Mouse (Mus musculus): ENCODE results near the gene Iqsec1. TPM values are rescaled to one million over a fixed set of nuclear protein-coding genes. Genes with fewer than 3 reads are reported as not detected.
A peak's percentile ranks its signal among the peaks of the same experiment; 100 is the strongest.

Gene Iqsec1
- polyA plus RNA-seq, 1 experiment from 2014 or later = 11.6 TPM

DNA sequence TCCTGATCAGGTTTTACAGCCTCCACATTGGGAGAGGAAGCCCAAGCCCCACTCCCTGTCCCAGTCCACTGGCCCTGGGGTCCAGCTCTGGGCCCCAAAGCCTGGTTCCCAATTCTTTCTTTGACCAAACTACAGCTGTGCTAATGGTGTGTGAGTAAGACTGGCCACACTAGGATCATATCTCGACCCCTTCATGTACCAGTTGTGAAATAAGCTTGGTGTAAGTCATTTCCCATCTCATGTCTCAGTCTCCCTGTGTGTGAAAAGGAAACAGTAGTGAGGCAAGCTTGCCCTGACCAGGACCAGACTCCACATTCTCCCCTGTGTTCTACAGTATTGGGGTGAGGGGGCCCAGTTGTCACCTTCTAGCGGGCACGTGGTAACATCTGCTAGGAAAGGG lies 200.9 kb downstream of the Iqsec1 start:
- peaks cover 14% of the 10 kb centered on the region for H3K4me1 ChIP-seq
- whole genome bisulfite sequencing = 92% methylated on average over 3 of the region's 3 CpGs
- H3K36me3 ChIP-seq = no peaks in the 10 kb centered on the region
- no peaks in the 10 kb centered on the region for H3K27me3 ChIP-seq
- H3K9me3 ChIP-seq = no peaks in the 10 kb centered on the region
- H3K4me2 ChIP-seq = no peak overlapping the region
- no peak overlapping the region for H3K9ac ChIP-seq
- H3K4me3 ChIP-seq = no peak overlapping the region
- ATAC-seq (ENCODE audit: insufficient number of reproducible peaks, low FRiP score, low TSS enrichment, low read depth) = no peak
- no peak overlapping the region for H3K27ac ChIP-seq

DNA sequence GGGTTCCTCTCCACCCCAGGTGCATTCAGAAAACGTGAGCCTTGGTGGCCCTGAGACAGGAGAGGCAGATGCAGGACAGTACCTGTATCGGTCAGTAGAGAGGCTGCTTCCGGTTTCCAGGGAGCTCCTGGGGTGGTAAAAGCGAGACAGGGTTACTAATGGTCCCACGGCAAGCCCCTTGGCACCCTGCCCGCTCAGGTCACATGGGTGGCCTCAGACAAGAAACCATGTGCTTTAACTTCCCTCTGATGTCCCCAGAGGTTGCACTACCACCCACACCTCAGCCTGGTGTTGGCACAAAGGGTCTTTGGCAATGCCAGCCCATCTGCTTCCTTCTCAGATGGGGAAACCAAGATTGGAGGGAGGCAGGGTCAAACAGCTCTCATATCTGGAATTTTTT lies 201.4 kb downstream of the Iqsec1 start:
- peaks cover 19% of the 10 kb centered on the region for H3K4me1 ChIP-seq
- no peak overlapping the region for H3K4me2 ChIP-seq
- no peak overlapping the region for H3K27ac ChIP-seq
- no peaks in the 10 kb centered on the region for H3K9me3 ChIP-seq
- H3K27me3 ChIP-seq = no peaks in the 10 kb centered on the region
- 51% methylated on average over 6 of the region's 6 CpGs for WGBS
- ATAC-seq (ENCODE audit: insufficient number of reproducible peaks, low FRiP score, low TSS enrichment, low read depth) = no peak
- H3K9ac ChIP-seq = no peak overlapping the region
- no peak overlapping the region for H3K4me3 ChIP-seq
- H3K36me3 ChIP-seq = no peaks in the 10 kb centered on the region

DNA sequence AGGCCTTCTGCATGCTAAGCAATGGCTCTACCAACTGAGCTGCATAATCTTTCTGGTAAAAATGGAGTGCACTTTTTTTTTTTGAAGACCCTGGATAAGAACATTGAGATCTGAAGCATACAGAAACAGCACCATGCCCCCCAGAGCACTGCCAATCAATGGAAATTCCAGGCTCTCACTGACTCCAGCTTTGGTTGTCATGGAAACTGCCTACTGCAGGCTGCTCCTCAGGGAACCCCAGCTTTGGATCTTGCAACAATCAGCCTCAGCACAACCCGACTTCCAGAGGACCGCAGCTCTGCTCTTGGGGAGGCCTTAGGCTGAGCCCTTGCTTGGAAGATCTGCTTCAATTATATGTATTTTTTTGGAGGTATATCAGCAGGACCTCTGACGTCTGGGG lies 201.9 kb downstream of the Iqsec1 start:
- 47% methylated on average over 3 of the region's 3 CpGs for WGBS
- Histone ChIP-seq H3K4me3 (no peak overlapping the region), H3K27me3 (no peaks in the 10 kb centered on the region), H3K4me2 (no peak overlapping the region), H3K9ac (no peak overlapping the region), H3K27ac (no peak overlapping the region), H3K36me3 (no peaks in the 10 kb centered on the region), H3K9me3 (no peaks in the 10 kb centered on the region), H3K4me1 (peaks cover 24% of the 10 kb centered on the region)
- no peak for ATAC-seq (ENCODE audit: insufficient number of reproducible peaks, low FRiP score, low TSS enrichment, low read depth)

DNA sequence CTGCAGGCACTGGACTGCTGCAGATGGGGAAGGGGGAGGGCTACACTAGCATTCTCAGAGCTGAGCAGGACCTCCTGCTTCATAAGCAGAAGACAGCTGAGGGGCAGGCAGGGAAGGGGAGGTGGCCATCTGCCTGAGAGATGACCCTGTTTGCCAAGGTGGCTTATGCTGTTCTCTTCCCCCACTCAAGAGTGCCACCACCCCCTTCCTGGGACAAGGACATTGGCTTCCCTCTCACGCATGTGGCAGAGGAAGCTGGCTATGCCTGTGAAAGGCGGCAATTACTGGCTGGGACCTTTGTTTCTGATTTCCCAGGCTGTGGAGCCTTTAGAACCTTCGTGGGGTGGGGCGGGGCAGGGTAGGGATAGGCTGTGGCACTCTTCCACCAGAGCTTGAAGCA lies 204.5 kb downstream of the Iqsec1 start:
- Histone ChIP-seq H3K36me3 (no peaks in the 10 kb centered on the region), H3K4me3 (no peak overlapping the region), H3K27me3 (no peaks in the 10 kb centered on the region), H3K4me1 (peaks cover 42% of the 10 kb centered on the region), H3K27ac (no peak overlapping the region), H3K4me2 (no peak overlapping the region), H3K9me3 (no peaks in the 10 kb centered on the region), H3K9ac (no peak overlapping the region)
- WGBS = 63% methylated on average over 4 of the region's 4 CpGs
- no peak for ATAC-seq (ENCODE audit: insufficient number of reproducible peaks, low FRiP score, low TSS enrichment, low read depth)

DNA sequence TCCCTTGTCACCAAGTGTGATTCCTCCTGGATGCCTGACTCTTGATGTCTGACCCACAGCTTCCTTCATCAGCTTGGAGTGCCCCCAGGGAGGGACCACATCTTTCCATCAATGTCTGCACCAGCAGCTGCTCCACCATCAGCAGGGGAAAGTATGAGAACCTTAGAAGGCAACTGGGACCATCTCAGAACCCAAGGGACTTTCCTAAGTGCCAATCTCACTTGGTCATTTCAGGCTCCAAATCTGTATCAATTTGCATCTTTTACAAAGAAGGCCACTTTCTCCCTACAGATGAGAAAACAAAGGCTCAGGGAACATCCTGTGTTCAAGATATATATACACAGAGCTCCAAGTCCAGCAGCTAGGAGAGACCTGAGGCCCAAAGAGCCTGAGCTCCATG lies 205.3 kb downstream of the Iqsec1 start:
- ATAC-seq (ENCODE audit: insufficient number of reproducible peaks, low FRiP score, low TSS enrichment, low read depth) = no peak
- Histone ChIP-seq H3K4me1 (peaks cover 48% of the 10 kb centered on the region), H3K4me3 (no peak overlapping the region), H3K9ac (no peak overlapping the region), H3K4me2 (no peak overlapping the region), H3K27me3 (no peaks in the 10 kb centered on the region), H3K27ac (no peak overlapping the region), H3K9me3 (no peaks in the 10 kb centered on the region), H3K36me3 (no peaks in the 10 kb centered on the region)

DNA sequence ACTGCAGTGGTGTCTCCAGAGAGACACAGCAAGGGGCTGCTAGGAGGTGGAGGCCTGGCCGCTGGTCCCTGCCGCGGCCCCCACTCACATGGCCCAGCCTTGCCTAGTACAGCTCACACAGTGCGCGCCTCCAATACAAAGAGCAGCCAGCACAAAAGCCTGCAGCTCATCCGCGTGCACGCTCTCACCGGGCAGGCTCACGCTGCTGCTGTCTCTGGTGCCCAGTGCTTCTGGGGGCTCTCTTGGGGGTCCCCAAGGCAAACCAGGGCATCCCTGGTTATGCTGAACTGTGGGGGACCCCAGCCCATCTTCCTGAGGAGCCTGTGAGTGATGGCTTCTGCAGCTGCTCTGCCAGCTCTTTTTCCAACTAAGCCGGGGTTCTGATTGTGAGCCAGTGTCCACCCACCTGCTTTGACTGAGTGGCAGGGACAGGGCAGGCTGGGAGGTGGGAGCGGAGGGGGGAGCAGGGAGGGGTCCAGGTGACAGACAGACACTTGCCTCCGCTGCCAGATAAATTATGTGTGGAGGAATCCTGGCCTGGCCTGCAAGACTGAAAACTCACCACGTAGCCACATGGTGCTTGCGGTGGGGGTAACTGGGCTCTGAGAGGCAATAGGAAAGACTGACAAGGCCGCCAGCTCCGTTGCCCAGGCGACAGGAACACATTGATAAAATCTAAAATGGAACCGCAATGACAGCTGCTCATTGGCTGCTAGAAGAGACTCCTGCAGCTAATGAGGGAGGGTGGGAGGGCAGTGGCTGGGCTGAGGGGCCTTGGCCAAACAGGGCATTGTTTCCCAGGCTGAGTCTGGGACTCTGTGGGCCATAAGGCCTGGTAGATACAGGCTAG lies 206.3 kb downstream of the Iqsec1 start:
- peak overlapping the region; percentile 58; the same call in 1 of the 2 replicates for H3K27ac ChIP-seq
- no peak overlapping the region for H3K4me3 ChIP-seq
- no peaks in the 10 kb centered on the region for H3K27me3 ChIP-seq
- no peaks in the 10 kb centered on the region for H3K36me3 ChIP-seq
- WGBS = 36% methylated on average over 19 of the region's 19 CpGs
- H3K4me1 ChIP-seq = peaks cover 47% of the 10 kb centered on the region
- no peak overlapping the region for H3K9ac ChIP-seq
- ATAC-seq (ENCODE audit: insufficient number of reproducible peaks, low FRiP score, low TSS enrichment, low read depth) = peak; percentile 25
- H3K4me2 ChIP-seq = no peak overlapping the region
- H3K9me3 ChIP-seq = no peaks in the 10 kb centered on the region

DNA sequence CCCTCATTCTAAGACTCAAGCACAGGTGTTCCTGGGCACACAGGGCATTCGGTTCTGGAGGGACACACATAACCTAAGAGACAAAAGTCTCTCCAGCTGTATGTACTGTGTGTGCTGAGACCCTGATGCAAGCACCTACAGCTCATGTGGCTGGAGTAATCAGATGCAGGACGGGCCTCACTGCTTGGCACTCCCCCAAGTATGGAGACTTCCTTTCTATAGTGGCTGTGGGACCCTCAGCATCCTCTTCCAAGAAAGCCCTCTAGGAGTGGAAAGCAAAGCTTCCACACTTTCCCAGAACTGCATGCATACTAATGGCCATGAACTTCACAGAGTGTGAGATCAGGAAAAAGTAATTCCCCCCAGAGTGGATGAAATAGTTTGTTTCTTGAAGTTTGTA lies 208.0 kb downstream of the Iqsec1 start:
- H3K9ac ChIP-seq = no peak overlapping the region
- H3K4me3 ChIP-seq = no peak overlapping the region
- 43% methylated on average over 2 of the region's 2 CpGs for WGBS
- H3K36me3 ChIP-seq = no peaks in the 10 kb centered on the region
- H3K27ac ChIP-seq = no peak overlapping the region
- no peaks in the 10 kb centered on the region for H3K9me3 ChIP-seq
- H3K27me3 ChIP-seq = no peaks in the 10 kb centered on the region
- H3K4me1 ChIP-seq = peaks cover 40% of the 10 kb centered on the region
- ATAC-seq (ENCODE audit: insufficient number of reproducible peaks, low FRiP score, low TSS enrichment, low read depth) = no peak
- H3K4me2 ChIP-seq = no peak overlapping the region

DNA sequence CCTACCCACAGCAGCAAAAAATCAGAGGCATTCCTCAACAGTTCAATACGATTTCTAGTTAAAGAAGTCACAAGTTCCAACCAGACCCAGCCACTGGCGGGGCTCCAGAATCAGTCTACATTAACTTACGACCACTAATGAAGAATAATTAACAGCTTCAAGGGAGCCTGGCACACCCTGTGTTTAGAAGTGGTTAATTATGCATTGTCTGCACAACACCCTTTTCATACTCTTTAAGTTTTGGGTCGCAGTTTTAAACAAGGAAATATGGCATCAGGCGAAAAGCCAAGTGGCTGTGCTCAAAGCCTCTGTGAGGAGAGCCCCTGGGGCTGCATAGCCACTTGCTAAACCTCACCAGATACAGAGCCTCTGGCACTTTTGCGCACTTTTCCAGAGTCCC lies 209.6 kb downstream of the Iqsec1 start:
- WGBS = 37% methylated on average over 6 of the region's 6 CpGs
- no peak overlapping the region for H3K27ac ChIP-seq

DNA sequence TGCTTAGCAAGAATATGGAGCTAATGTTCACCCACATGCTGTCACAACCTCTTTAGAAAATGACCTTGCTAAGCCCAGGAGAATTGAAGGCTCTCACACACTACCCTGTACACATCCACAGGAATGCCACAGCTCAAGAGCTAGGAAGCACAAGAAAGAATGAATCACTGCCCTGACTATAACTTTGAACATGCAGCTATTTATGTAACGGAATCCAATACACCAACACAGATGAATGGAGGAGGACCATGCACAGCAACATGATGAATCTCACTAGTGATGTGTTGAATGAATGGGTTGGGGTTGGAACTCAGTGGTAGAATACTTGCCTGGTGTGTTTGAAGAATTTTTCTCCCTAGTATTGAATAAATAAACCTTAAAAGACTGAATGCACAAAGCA lies 211.2 kb downstream of the Iqsec1 start:
- Histone ChIP-seq H3K9ac (no peak overlapping the region), H3K9me3 (no peaks in the 10 kb centered on the region), H3K27me3 (no peaks in the 10 kb centered on the region), H3K36me3 (no peaks in the 10 kb centered on the region), H3K4me3 (no peak overlapping the region), H3K27ac (no peak overlapping the region), H3K4me1 (peaks cover 40% of the 10 kb centered on the region), H3K4me2 (no peak overlapping the region)
- 83% methylated on average over 1 of the region's 1 CpGs for WGBS
- ATAC-seq (ENCODE audit: insufficient number of reproducible peaks, low FRiP score, low TSS enrichment, low read depth) = no peak

More for the DNA sequence above, 209.6 kb downstream of the Iqsec1 start:
- H3K4me2 ChIP-seq = no peak overlapping the region
- H3K27me3 ChIP-seq = no peaks in the 10 kb centered on the region
- H3K4me1 ChIP-seq = peaks cover 40% of the 10 kb centered on the region
- no peak overlapping the region for H3K4me3 ChIP-seq
- no peak for ATAC-seq (ENCODE audit: insufficient number of reproducible peaks, low FRiP score, low TSS enrichment, low read depth)
- no peaks in the 10 kb centered on the region for H3K9me3 ChIP-seq
- no peaks in the 10 kb centered on the region for H3K36me3 ChIP-seq
- no peak overlapping the region for H3K9ac ChIP-seq

DNA sequence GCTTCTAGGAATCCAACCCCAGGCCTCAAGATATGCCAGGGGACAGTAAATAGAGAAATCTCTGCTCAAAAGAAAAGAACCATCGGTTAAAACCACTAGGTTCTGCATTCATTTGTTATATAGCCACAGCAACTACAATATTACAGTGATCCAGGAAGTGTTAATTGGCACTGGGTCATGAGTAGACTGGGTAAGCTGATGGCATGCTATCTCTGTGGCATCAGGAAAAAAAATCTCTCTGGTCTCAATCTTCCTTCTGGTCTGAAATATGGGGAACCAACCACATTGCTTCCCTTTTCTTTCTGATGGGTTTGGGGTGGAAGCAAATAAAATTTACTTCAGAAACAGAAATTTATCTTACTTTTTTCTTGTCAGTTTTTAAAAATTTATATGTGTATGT lies 212.9 kb downstream of the Iqsec1 start:
- Histone ChIP-seq H3K9ac (no peak overlapping the region), H3K27ac (no peak overlapping the region), H3K4me1 (peaks cover 23% of the 10 kb centered on the region), H3K9me3 (no peaks in the 10 kb centered on the region), H3K4me2 (no peak overlapping the region), H3K27me3 (no peaks in the 10 kb centered on the region), H3K36me3 (no peaks in the 10 kb centered on the region), H3K4me3 (no peak overlapping the region)
- whole genome bisulfite sequencing = 88% methylated on average over 1 of the region's 1 CpGs
- no peak for ATAC-seq (ENCODE audit: insufficient number of reproducible peaks, low FRiP score, low TSS enrichment, low read depth)

DNA sequence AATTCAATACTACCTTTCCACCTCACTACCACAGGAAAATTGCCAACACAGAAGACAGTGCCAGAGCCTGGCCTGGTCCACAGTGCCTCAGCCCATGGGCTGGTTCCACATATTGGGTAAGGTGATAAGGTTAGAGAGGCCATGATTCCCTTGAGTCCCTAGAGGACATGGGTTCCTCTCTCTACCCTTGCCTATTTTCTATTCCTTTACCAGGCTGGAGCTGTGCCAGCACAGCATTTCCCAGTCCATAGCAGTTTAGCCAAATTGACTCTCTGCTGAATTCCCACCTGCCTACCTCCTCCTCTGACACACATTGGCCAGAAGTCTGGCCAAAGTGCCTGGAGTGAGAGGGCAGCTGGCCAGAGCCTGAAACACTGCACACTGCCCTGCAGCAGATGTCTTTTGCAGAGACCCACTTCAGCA lies 214.7 kb downstream of the Iqsec1 start:
- H3K9ac ChIP-seq = no peak overlapping the region
- ATAC-seq (ENCODE audit: insufficient number of reproducible peaks, low FRiP score, low TSS enrichment, low read depth) = no peak
- H3K4me3 ChIP-seq = no peak overlapping the region
- no peak overlapping the region for H3K27ac ChIP-seq
- no peak overlapping the region for H3K4me2 ChIP-seq
- H3K9me3 ChIP-seq = no peaks in the 10 kb centered on the region
- H3K36me3 ChIP-seq = no peaks in the 10 kb centered on the region
- H3K4me1 ChIP-seq = peaks cover 15% of the 10 kb centered on the region
- no peaks in the 10 kb centered on the region for H3K27me3 ChIP-seq

DNA sequence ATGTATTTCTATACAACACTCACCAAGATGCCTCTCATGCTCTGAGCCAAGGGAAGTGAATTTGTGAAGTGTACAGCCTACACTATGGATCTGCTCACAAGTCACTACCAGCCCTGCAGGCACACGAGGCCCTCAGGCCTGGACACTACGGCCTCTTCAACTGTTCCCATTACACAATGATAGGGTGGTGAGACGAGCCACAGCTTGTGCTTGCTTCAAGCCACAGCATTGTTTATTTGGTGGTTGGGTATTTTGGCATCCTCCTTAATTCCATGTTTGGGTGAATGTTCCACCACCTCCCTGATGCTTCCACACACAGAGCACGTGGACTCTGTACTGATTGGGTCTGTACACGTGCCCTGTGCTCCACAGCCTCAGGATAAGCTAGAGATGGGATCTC lies 216.4 kb downstream of the Iqsec1 start:
- ATAC-seq (ENCODE audit: insufficient number of reproducible peaks, low FRiP score, low TSS enrichment, low read depth) = no peak

DNA sequence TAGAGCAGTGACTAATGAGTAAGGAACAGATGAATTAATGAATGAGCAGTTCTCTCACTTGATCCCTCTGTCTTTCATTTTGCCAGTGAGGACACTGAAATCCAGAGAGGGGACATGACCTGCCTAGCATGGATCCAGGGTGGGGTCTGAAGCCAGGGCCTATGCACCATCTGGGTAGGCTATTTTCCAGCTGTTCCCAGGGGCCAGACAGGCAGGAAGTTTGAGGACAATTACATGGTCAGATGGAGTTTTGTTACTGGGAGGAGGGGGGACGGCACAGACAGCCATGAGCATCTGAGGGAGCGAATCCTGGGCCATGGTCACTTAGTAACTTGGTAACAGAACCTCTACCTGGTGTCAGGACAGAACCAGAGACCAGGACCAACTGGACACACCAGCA lies 220.0 kb downstream of the Iqsec1 start:
- no peaks in the 10 kb centered on the region for H3K27me3 ChIP-seq
- 58% methylated on average over 2 of the region's 2 CpGs for whole genome bisulfite sequencing
- no peaks in the 10 kb centered on the region for H3K9me3 ChIP-seq
- H3K27ac ChIP-seq = no peak overlapping the region
- no peak for ATAC-seq (ENCODE audit: insufficient number of reproducible peaks, low FRiP score, low TSS enrichment, low read depth)
- no peak overlapping the region for H3K9ac ChIP-seq
- H3K4me3 ChIP-seq = no peak overlapping the region
- no peaks in the 10 kb centered on the region for H3K36me3 ChIP-seq
- H3K4me1 ChIP-seq = peaks cover 19% of the 10 kb centered on the region
- H3K4me2 ChIP-seq = no peak overlapping the region

More for the DNA sequence above, 216.4 kb downstream of the Iqsec1 start:
- peaks cover 12% of the 10 kb centered on the region for H3K4me1 ChIP-seq
- H3K27ac ChIP-seq = no peak overlapping the region
- H3K36me3 ChIP-seq = no peaks in the 10 kb centered on the region
- no peaks in the 10 kb centered on the region for H3K27me3 ChIP-seq
- WGBS = 72% methylated on average over 5 of the region's 5 CpGs
- no peak overlapping the region for H3K4me3 ChIP-seq
- H3K4me2 ChIP-seq = no peak overlapping the region
- no peaks in the 10 kb centered on the region for H3K9me3 ChIP-seq
- H3K9ac ChIP-seq = no peak overlapping the region
